Mouse (Mus musculus) thymus, adult 2 months (tissue): ENCODE measurements at regions not wholly inside any gene's neighbourhood (a gene's known extent, or its start where the extent isn't known, plus 50 kb on each side); places are given as distances from the start of the nearest gene placed in this dataset.

Source experiments
- CTCF ChIP-seq: fragments of 200-500 bp; IDR thresholded peaks from 2 replicates; pipeline ENCODE4 v1.5.1; 2012; ENCODE audit warnings: mild to moderate bottlenecking, control low read depth, low read length, moderate library complexity, borderline replicate concordance; ENCODE audit not compliant: control insufficient read depth, poor library complexity, insufficient read depth; ENCODE audit errors: extremely low read depth
- POLR2A ChIP-seq: fragments of 200-500 bp; IDR thresholded peaks from 2 replicates; pipeline ENCODE4 v1.6.1; 2012; ENCODE audit warnings: mild to moderate bottlenecking, low read length, control low read depth, moderate library complexity; ENCODE audit not compliant: control insufficient read depth, poor library complexity, insufficient read depth; ENCODE audit errors: extremely low read depth

GRCm38 (mm10) chr3:148726596-148727331 is 263.6 kb downstream of the Adgrl2 start:
- TF ChIP-seq POLR2A = no peak
- TF ChIP-seq CTCF = no peak
